8 mouse cellular contexts compared by ENCODE assay signal in the genomic region with DNA sequence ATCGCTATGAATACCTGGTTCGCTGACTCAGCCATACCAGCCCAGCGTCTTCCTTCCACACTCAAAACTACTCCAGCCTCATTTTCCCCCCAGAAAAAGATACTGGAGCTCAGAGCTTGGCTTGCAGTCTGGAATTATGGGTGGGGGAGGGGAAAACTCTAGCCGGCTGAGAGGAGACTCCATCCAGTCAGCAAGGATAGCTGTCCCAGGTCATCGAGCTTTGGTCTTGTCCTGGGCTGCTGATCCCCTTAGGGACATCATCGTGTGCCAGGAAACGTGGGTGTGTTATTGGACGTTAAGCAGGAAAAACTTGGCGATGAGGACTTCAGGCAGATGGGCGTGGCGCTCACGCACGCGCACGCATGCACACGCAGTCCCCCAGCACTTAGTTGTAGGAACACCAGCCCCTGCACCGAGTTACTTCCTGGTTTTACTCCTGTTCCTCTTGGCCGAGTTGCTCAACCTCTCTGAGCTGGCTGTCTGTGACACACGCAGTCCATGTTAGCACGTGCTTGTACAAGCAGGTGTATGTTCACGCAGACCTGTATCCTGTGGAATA. TPM values are rescaled to one million over a fixed set of nuclear protein-coding genes. Genes with fewer than 3 reads are reported as not detected.
DNase-seq lines count a peak whose midpoint lies in the region; ATAC-seq and TF ChIP-seq lines count a peak whose summit lies in the region.

No protein-coding gene starts in this region.

- no peak overlapping the region for H3K4me3 ChIP-seq in kidney, adult 2 months (ENCODE audit: insufficient read depth, low read depth, low read length)
- H3K4me3 ChIP-seq in heart, embryonic 11.5 days (ENCODE audit: low read depth, low read length), result peak overlapping the region; percentile 77; the same call in 1 of the 2 replicates
- peak overlapping the region; percentile 55 for H3K4me3 ChIP-seq in limb, embryonic 14.5 days (replicated peaks; ENCODE audit: low read length)
- H3K4me3 ChIP-seq in left cerebral cortex, adult 2 months, result no peak overlapping the region

- no peak overlapping the region for H3K27ac ChIP-seq in kidney, adult 2 months (ENCODE audit: insufficient read depth, low read depth, low read length)
- H3K27ac ChIP-seq in heart, embryonic 11.5 days (ENCODE audit: low read depth, low read length), result no peak overlapping the region
- H3K27ac ChIP-seq in limb, embryonic 14.5 days (replicated peaks; ENCODE audit: low read depth, low read length), result no peak overlapping the region
- no peak overlapping the region for H3K27ac ChIP-seq in left cerebral cortex, adult 2 months

- ATAC-seq in heart, embryonic 11.5 days (replicated peaks; ENCODE audit: insufficient number of reproducible peaks, low FRiP score, low TSS enrichment), result no peak
- no peak for ATAC-seq in limb, embryonic 14.5 days (ENCODE audit: low FRiP score, low read depth)
- ATAC-seq in monocyte, adult 5-6 weeks (replicated peaks; ENCODE audit: insufficient number of reproducible peaks, low FRiP score, low TSS enrichment, poor library complexity, severe bottlenecking), result peak; percentile 59

- peaks cover 8% of the 10 kb centered on the region; the same call in 1 of the 2 replicates for H3K4me1 ChIP-seq in kidney, adult 2 months (ENCODE audit: control insufficient read depth, insufficient read depth, low read length)
- H3K4me1 ChIP-seq in heart, embryonic 11.5 days (ENCODE audit: control insufficient read depth, insufficient read depth, low read length), result peaks cover 75% of the 10 kb centered on the region
- H3K4me1 ChIP-seq in limb, embryonic 14.5 days (ENCODE audit: control insufficient read depth, insufficient read depth, low read length), result peaks cover 74% of the 10 kb centered on the region

- H3K9me3 ChIP-seq in heart, embryonic 11.5 days (replicated peaks; ENCODE audit: control insufficient read depth, low read length), result no peaks in the 10 kb centered on the region
- H3K9me3 ChIP-seq in limb, embryonic 14.5 days (ENCODE audit: control insufficient read depth, low read length), result no peaks in the 10 kb centered on the region

- intact Hi-C loops in left cerebral cortex, adult 2 months (cut with DNase I), result no loop called here

- no peaks in the 10 kb centered on the region for H3K36me3 ChIP-seq in kidney, adult 2 months (ENCODE audit: control insufficient read depth, insufficient read depth, low read length)
- no peaks in the 10 kb centered on the region for H3K36me3 ChIP-seq in heart, embryonic 11.5 days (ENCODE audit: control insufficient read depth, insufficient read depth, low read length)
- no peaks in the 10 kb centered on the region for H3K36me3 ChIP-seq in limb, embryonic 14.5 days (ENCODE audit: control insufficient read depth, insufficient read depth, low read length)

- no peak for TF ChIP-seq CTCF in kidney, adult 2 months (conservative IDR thresholded peaks at IDR 0.05; ENCODE audit: insufficient read depth, insufficient read length, low read depth, low read length)
- TF ChIP-seq CTCF in left cerebral cortex, adult 2 months (IDR thresholded peaks at IDR 0.05), result no peak

- H3K9ac ChIP-seq in heart, embryonic 11.5 days (ENCODE audit: low read depth, low read length), result peak overlapping the region; percentile 47; the same call in 1 of the 2 replicates
- no peak overlapping the region for H3K9ac ChIP-seq in limb, embryonic 14.5 days (ENCODE audit: low read depth, low read length, severe bottlenecking)

- DNase-seq in kidney, adult 18-20 months, result peak; percentile 27
- no peak for DNase-seq in kidney, adult 2 months
- DNase-seq in R1 (ENCODE audit: low read depth, low spot score), result peak; percentile 72
- peak; percentile 35 for DNase-seq in limb, embryonic 14.5 days (ENCODE audit: low spot score)
- no peak for DNase-seq in right cerebral cortex, adult 2 months (ENCODE audit: low spot score in 2 of 2)
- no peak for DNase-seq in left cerebral cortex, adult 2 months (ENCODE audit: extremely low spot score in 1 of 2, low spot score in 2 of 2)

- peak overlapping the region; percentile 90 for H3K4me2 ChIP-seq in heart, embryonic 11.5 days
- peak overlapping the region; percentile 69 for H3K4me2 ChIP-seq in limb, embryonic 14.5 days (replicated peaks; ENCODE audit: low read depth, low read length, severe bottlenecking)

- TF ChIP-seq POLR2A in kidney, adult 2 months (IDR thresholded peaks at IDR 0.05; ENCODE audit: low read depth, low read length), result no peak
- no peak for TF ChIP-seq POLR2A in limb, embryonic 14.5 days (IDR thresholded peaks at IDR 0.05; ENCODE audit: borderline replicate concordance, extremely low read depth, insufficient read depth, insufficient read length)

- H3K27me3 ChIP-seq in kidney, adult 2 months (replicated peaks; ENCODE audit: control insufficient read depth, insufficient read depth, low read length), result no peaks in the 10 kb centered on the region
- peaks cover 23% of the 10 kb centered on the region for H3K27me3 ChIP-seq in heart, embryonic 11.5 days (ENCODE audit: control insufficient read depth, insufficient read depth, low read length)
- H3K27me3 ChIP-seq in limb, embryonic 14.5 days (ENCODE audit: control insufficient read depth, insufficient read depth, low read length), result peaks cover 15% of the 10 kb centered on the region; the same call in 1 of the 2 replicates

- 10% methylated on average over 21 of the region's 21 CpGs for WGBS in kidney, adult 2 months
- 3% methylated on average over 21 of the region's 21 CpGs for WGBS in heart, embryonic 11.5 days (ENCODE audit: insufficient replicate concordance)
- 2% methylated on average over 21 of the region's 21 CpGs for WGBS in limb, embryonic 14.5 days

RNA-seq across cellular contexts. Expression of a gene that starts 3.6 kb away (rescaled TPM):
- polyA plus RNA-seq in kidney, adult 2 months (2012; rRNA removed), result 10.1 and 11.3 TPM in 2 replicates
- 21.3 and 25.6 TPM in 2 replicates for polyA plus RNA-seq in heart, embryonic 11.5 days (2014; fragmentation: Nextera tagmentation; extraction: Ambion mirVana)
- 46.2 and 52.2 TPM in 2 replicates for polyA plus RNA-seq in limb, embryonic 14.5 days (2012; rRNA removed)
- 33.8 and 36.6 TPM in 2 replicates for polyA plus RNA-seq in limb, embryonic 14.5 days (2014; fragmentation: Nextera tagmentation; extraction: Ambion mirVana)
- total RNA-seq in monocyte, adult 5-6 weeks (2017), result 18.9 to 25.8 TPM (median 22.5 TPM) in 3 replicates
- 10 to 100 TPM; 24.0 to 36.0 TPM for total RNA-seq in left cerebral cortex, adult 2 months (2021)

RNA-seq across cellular contexts. Expression of a gene that starts 15.5 kb away (rescaled TPM):
- 8.5 and 10.1 TPM in 2 replicates for polyA plus RNA-seq in kidney, adult 2 months (2012; rRNA removed)
- 7.9 and 11.6 TPM in 2 replicates for polyA plus RNA-seq in heart, embryonic 11.5 days (2014; fragmentation: Nextera tagmentation; extraction: Ambion mirVana)
- polyA plus RNA-seq in limb, embryonic 14.5 days (2012; rRNA removed), result 75.9 and 77.5 TPM in 2 replicates
- polyA plus RNA-seq in limb, embryonic 14.5 days (2014; fragmentation: Nextera tagmentation; extraction: Ambion mirVana), result 19.1 and 21.5 TPM in 2 replicates
- 2.3 to 8.5 TPM (median 3.8 TPM) in 3 replicates for total RNA-seq in monocyte, adult 5-6 weeks (2017)
- total RNA-seq in left cerebral cortex, adult 2 months (2021), result 10 to 100 TPM; 20.0 to 20.3 TPM

RNA-seq across cellular contexts. Expression of a gene that starts 32.7 kb away (rescaled TPM):
- 375 and 474 TPM in 2 replicates for polyA plus RNA-seq in kidney, adult 2 months (2012; rRNA removed)
- polyA plus RNA-seq in heart, embryonic 11.5 days (2014; fragmentation: Nextera tagmentation; extraction: Ambion mirVana), result 300 and 340 TPM in 2 replicates
- 187 and 229 TPM in 2 replicates for polyA plus RNA-seq in limb, embryonic 14.5 days (2012; rRNA removed)
- polyA plus RNA-seq in limb, embryonic 14.5 days (2014; fragmentation: Nextera tagmentation; extraction: Ambion mirVana), result 330 and 335 TPM in 2 replicates
- total RNA-seq in monocyte, adult 5-6 weeks (2017), result 14.6 to 43.9 TPM (median 30.8 TPM) in 3 replicates
- total RNA-seq in left cerebral cortex, adult 2 months (2021), result 100 to 1,000 TPM; 136 to 138 TPM

Comparison
In these comparisons a context has a peak if more than half of its experiments do, and no peak if none do; other contexts are left out.
1. DNase-seq: peak in kidney, adult 18-20 months (single experiment), R1 (single experiment) and limb, embryonic 14.5 days (single experiment); none in kidney, adult 2 months (single experiment), right cerebral cortex, adult 2 months (0 of 2) and left cerebral cortex, adult 2 months (0 of 2).
2. H3K4me3 ChIP-seq: peak in heart, embryonic 11.5 days (single experiment) and limb, embryonic 14.5 days (single experiment); none in kidney, adult 2 months (single experiment) and left cerebral cortex, adult 2 months (single experiment).